Mouse (Mus musculus): ENCODE data around the gene Catsperd. TPM values are rescaled to one million over a fixed set of nuclear protein-coding genes. Genes with fewer than 3 reads are reported as not detected.

Catsperd gene
- total RNA-seq (2021) = 1 to 10 TPM; 1.1 to 1.8 TPM
- long read RNA-seq, experiment 1, partial matches to known transcripts = 2 of 4 reads
- long read RNA-seq, experiment 1, other reads (novel, unspliced or antisense) = 2 of 4 reads
- long read RNA-seq, experiment 2, partial matches to known transcripts = 3 of 7 reads
- long read RNA-seq, experiment 2, other reads (novel, unspliced or antisense) = 4 of 7 reads

DNA sequence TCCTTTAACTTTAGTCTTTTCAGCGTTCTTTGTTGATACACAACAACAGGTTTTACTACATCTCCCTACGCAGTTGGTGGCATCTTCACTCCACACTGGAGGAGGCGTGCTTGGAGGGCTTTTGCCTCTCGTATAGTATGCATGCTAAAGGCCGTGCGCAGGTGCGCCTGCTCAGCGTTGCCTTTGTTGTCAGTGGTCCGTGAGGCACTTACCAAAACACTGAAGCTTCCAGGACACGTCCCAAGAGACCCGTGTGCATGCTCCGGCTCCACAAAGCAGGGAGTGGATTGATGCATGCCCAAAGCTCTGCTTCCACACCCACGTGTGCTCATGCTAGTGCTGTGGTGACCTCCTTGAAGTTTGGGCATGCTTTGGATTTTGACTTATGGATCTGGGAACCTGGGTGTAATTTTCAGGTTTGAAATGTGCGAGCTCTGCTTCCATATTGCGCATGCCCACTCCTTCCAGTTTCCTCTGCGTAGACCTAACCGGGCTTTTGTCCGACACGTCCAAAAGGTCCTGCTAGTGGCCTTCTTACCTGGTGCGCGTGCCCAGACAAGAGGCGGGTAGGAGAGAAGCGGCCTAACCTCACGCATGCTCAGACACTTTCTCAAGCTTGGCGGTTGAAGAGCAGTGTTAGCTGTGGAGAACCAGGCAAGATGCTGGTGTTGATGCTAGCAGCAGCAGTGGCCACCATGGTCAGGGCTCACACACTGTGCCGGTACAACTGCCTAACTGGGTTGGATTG, at the start of gene Catsperd:
Gene Catsperd, plus strand, starts transcription at position 614 of the 748 bp plus-strand sequence.
- peak within 1 kb of the TSS; percentile 63 for H3K4me3 ChIP-seq
- H3K27ac ChIP-seq = no peak within 1 kb of the TSS
- no peak for TF ChIP-seq CTCF (conservative IDR thresholded peaks at IDR 0.05)
- no peak for DNase-seq (ENCODE audit: low spot score in 2 of 2)

GRCm38 (mm10) chr17:56583071-56583470, 44.9 kb upstream of the Catsperd start:
- TF ChIP-seq CTCF (conservative IDR thresholded peaks at IDR 0.05) = no peak
- Histone ChIP-seq H3K27ac (peak overlapping the region; percentile 98; the same call in 1 of the 2 replicates), H3K4me3 (peak overlapping the region; percentile 99)
- DNase-seq (ENCODE audit: low spot score in 2 of 2) = no peak

GRCm38 (mm10) chr17:56583611-56584256, 44.2 kb upstream of the Catsperd start:
- no peak for TF ChIP-seq CTCF (conservative IDR thresholded peaks at IDR 0.05)
- Histone ChIP-seq H3K27ac (peak overlapping the region; percentile 98), H3K4me3 (peak overlapping the region; percentile 99)
- no peak for DNase-seq (ENCODE audit: low spot score in 2 of 2)

DNA sequence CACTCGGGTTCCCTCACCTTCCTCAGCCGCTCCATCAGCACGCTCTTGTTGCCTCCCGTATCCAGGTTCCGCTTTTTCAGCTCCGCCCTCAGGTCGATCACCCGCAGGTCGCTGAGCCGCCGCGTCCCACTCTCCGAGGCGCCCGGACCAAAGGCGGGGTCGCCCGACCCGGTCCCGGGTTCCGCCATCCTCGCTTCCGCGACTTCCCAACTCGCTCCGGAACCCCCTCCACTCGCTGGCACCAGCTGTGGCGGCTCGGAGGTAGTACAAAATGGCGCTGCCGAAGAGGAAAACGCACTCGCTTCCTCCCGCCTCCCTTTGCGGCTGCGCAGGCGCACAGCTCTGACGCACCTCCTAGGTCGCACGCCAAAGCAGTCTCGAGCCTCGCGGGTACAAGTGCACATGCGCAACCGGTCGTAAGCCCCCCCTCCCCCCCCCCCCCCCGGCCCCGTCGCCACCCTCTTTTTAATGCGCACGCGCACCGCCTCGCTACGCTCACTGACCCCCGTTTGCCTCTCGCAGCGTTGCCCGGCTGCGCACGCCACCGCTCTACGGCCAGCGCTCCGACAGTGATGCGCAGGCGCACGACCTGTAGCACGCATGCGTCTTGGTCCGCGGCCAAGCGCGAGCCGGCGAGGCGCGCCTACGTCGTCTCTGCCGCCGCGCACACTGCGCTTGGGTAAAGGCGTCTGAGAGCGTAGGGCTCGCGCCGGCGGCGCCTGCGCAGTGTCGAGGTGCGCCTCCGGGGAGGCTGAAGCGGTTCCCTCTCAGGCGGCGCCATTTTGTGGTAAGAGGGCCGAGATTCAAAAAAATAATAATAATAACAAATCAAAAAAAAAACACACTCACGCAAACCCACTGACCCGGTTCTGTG, 43.4 kb upstream of the Catsperd start, which contains the start of the genes Safb2 and Safb:
Gene Safb2, minus strand, starts transcription at position 329 of the 874 bp plus-strand sequence.
Gene Safb, plus strand, starts transcription at position 569 of the 874 bp plus-strand sequence.
- TF ChIP-seq CTCF (conservative IDR thresholded peaks at IDR 0.05) = peak; percentile 23; the same call in 1 of the 2 replicates
- DNase-seq (ENCODE audit: low spot score in 2 of 2) = peak; percentile 99
- Histone ChIP-seq H3K27ac (peak within 1 kb of the TSS; percentile 98), H3K4me3 (peak within 1 kb of the TSS; percentile 99)

DNA sequence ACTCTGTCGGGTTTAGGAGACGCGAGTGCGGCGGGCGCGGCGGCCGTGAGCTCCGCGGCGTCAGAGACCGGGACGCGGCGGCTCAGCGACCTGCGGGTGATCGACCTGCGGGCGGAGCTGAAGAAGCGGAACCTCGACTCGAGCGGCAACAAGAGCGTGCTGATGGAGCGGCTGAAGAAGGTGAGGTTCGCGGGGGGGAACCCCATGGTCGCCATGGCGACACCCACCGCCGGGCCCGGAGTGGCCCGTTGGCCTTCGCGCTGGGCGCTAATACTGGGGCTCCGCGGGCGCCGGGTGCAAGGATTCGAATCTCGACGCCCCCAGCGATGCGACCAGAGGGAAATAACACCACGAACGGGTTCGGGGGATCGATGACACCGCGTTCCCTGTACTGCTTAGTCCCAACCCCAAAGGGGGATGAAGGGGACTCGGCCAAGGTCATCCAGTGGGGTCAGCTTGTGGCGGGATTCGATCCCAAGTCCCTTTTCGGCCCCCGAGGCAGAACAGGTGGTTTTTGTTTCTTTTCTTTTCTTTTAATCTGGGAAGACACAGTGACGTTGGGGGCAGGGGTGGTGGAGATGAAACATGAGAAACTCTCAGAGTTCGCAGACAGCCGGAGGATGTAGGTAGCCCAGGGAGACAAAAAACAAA, 42.6 kb upstream of the Catsperd start:
- peak in 1 of 2 experiments; percentile 36 for DNase-seq (ENCODE audit: low spot score in 2 of 2)
- Histone ChIP-seq H3K4me3 (peak overlapping the region; percentile 71), H3K27ac (peak overlapping the region; percentile 97)
- TF ChIP-seq CTCF (conservative IDR thresholded peaks at IDR 0.05) = no peak

GRCm38 (mm10) chr17:56587773-56588172, 40.2 kb upstream of the Catsperd start:
- DNase-seq (ENCODE audit: low spot score in 2 of 2) = no peak
- no peak for TF ChIP-seq CTCF (conservative IDR thresholded peaks at IDR 0.05)
- Histone ChIP-seq H3K27ac (no peak overlapping the region), H3K4me3 (no peak overlapping the region)

- Histone ChIP-seq H3K27ac (no peak overlapping the region), H3K4me3 (no peak overlapping the region)
- no peak for TF ChIP-seq CTCF (conservative IDR thresholded peaks at IDR 0.05)
- DNase-seq (ENCODE audit: low spot score in 2 of 2) = no peak
These were observed 39.0 kb upstream of the Catsperd start for GRCm38 (mm10) chr17:56588921-56589320.

GRCm38 (mm10) chr17:56592553-56592952, 35.4 kb upstream of the Catsperd start:
- no peak overlapping the region for H3K4me3 ChIP-seq
- DNase-seq (ENCODE audit: low spot score in 2 of 2) = no peak
- no peak for TF ChIP-seq CTCF (conservative IDR thresholded peaks at IDR 0.05)
- H3K27ac ChIP-seq = no peak overlapping the region

- no peak for TF ChIP-seq CTCF (conservative IDR thresholded peaks at IDR 0.05)
- no peak for DNase-seq (ENCODE audit: low spot score in 2 of 2)
- Histone ChIP-seq H3K4me3 (no peak overlapping the region), H3K27ac (peak overlapping the region; percentile 18; the same call in 1 of the 2 replicates)
These were observed 34.2 kb upstream of the Catsperd start for GRCm38 (mm10) chr17:56593527-56594271.

GRCm38 (mm10) chr17:56603186-56604069, 24.5 kb upstream of the Catsperd start:
- no peak for TF ChIP-seq CTCF (conservative IDR thresholded peaks at IDR 0.05)
- no peak overlapping the region for H3K4me3 ChIP-seq
- DNase-seq (ENCODE audit: low spot score in 2 of 2) = no peak
- H3K27ac ChIP-seq = no peak overlapping the region
